In the genomic region with DNA sequence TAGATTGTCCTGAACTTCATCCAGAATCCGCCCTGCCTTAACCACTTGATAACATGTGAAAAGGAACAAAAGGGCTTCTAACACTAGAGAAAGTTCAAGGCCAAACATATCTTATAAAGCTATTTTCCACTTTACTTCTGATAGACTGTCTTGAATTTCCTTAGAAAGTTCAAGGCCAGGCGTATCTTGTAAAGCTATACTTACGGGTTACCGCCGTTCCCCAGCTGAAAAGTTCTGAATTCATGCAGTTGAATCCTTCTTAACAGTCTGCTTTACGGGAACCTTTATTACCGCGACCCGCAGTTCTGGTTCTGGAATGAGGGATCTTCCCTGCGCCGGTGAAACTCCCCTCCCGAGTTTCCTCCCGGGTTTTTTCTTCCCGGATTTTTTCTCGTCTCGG, we compare ENCODE assay signal across 7 mouse cellular contexts.
DNase-seq lines count a peak whose midpoint lies in the region.
"Not testable (repeated sequence)": the region's sequence is repeated elsewhere in the genome, so short reads cannot be mapped to it uniquely, and the experiment has no call there.

No protein-coding gene starts in this region.

- intact Hi-C loops in heart, postnatal 25 days (cut with DNase I) = not testable (repeated sequence)

- peak; percentile 0 to 3 for DNase-seq in cerebellum, adult 18-20 months
- peak; percentile 4 for DNase-seq in gastrocnemius, adult 18-20 months (ENCODE audit: low spot score)
- DNase-seq in heart, postnatal 25 days (ENCODE audit: low spot score) = peak; percentile 1
- DNase-seq in layer of hippocampus, adult 8-10 months (ENCODE audit: low spot score in 2 of 2) = peak; percentile 5 to 7
- DNase-seq in lung, adult 18-20 months = peak; percentile 0 to 3
- DNase-seq in right cerebral cortex, adult 2 months (ENCODE audit: low spot score in 2 of 2) = peak; percentile 2
- DNase-seq in thymus, postnatal 10 days (ENCODE audit: low spot score in 2 of 2) = peak; percentile 2 to 9

Comparison
In these comparisons a context has a peak if more than half of its experiments do, and no peak if none do; other contexts are left out.
1. Peak in every context shown above with its lines: DNase-seq.